Mouse (Mus musculus) forebrain, embryonic 13.5 days (tissue): ENCODE measurements around the gene Gm28042. TPM values are rescaled to one million over a fixed set of nuclear protein-coding genes. Genes with fewer than 3 reads are reported as not detected.
A peak's percentile ranks its signal among the peaks of the same experiment; 100 is the strongest.

ENCODE experiments used
- ATAC-seq: fragments of 200-750 bp; cut with Nextera tagmentation; 2 replicates; pipeline ENCODE4 v1.8.0; 2017
- H3K27ac ChIP-seq: fragments of 300-500 bp; sonication (generic); 2 replicates; pipeline ENCODE4 v1.5.1; 2015; ENCODE audit warnings: inconsistent platforms, mild to moderate bottlenecking, moderate library complexity
- H3K27me3 ChIP-seq: fragments of 300-500 bp; sonication (generic); 2 replicates; pipeline ENCODE4 v1.6.1; 2015; ENCODE audit warnings: mild to moderate bottlenecking, inconsistent platforms
- H3K36me3 ChIP-seq: fragments of 300-500 bp; sonication (generic); 2 replicates; pipeline ENCODE4 v1.6.1; 2015; ENCODE audit warnings: mild to moderate bottlenecking, inconsistent platforms; ENCODE audit not compliant: poor library complexity, severe bottlenecking
- H3K4me1 ChIP-seq: fragments of 300-500 bp; sonication (generic); 2 replicates; pipeline ENCODE4 v1.6.1; 2015; ENCODE audit warnings: inconsistent platforms
- H3K4me2 ChIP-seq: fragments of 300-500 bp; sonication (generic); 2 replicates; pipeline ENCODE4 v1.6.1; 2015; ENCODE audit warnings: inconsistent platforms, mild to moderate bottlenecking, moderate library complexity
- H3K4me3 ChIP-seq: fragments of 300-500 bp; sonication (generic); 2 replicates; pipeline ENCODE4 v1.5.1; 2015; ENCODE audit warnings: mild to moderate bottlenecking, inconsistent platforms
- H3K9ac ChIP-seq: fragments of 300-500 bp; sonication (generic); 2 replicates; pipeline ENCODE4 v1.6.1; 2015; ENCODE audit warnings: mild to moderate bottlenecking, inconsistent platforms
- H3K9me3 ChIP-seq: fragments of 300-500 bp; sonication (generic); replicated peaks from 2 replicates; pipeline ENCODE4 v1.6.1; 2016; ENCODE audit warnings: inconsistent platforms
- WGBS: fragments of 180-500 bp; shearing (Covaris S2); methylation state at CpG from one replicate; pipeline ENCODE4 v1.1.7; 2015; 5-methylcytosine and 5-hydroxymethylcytosine counted together
- polyA plus RNA-seq: library from polyadenylated mRNA; unstranded; fragments of >200 nt; fragmentation: Nextera tagmentation; extraction: Ambion mirVana; gene quantifications from 2 replicates; pipeline ENCODE4 v1.2.1, GENCODE M21; 2015

Gene Gm28042
- polyA plus RNA-seq: 4.8 and 6.2 TPM in 2 replicates

- H3K9me3 ChIP-seq: no peaks in the 10 kb centered on the region
- H3K27me3 ChIP-seq: no peaks in the 10 kb centered on the region
- H3K9ac ChIP-seq: peak within 1 kb of the TSS; percentile 83
- H3K36me3 ChIP-seq: peaks cover 65% of the 10 kb centered on the region
- H3K4me1 ChIP-seq: peaks cover 15% of the 10 kb centered on the region
- H3K4me3 ChIP-seq: peak within 1 kb of the TSS; percentile 74
- 6% methylated on average over 50 of the region's 50 CpGs for WGBS
- peak within 1 kb of the TSS; percentile 76 for H3K27ac ChIP-seq
- H3K4me2 ChIP-seq: peak within 1 kb of the TSS; percentile 65
- peak; percentile 90 for ATAC-seq
These were observed at the start of gene Gm28042, which contains the start of gene Jmjd7 for GRCm38 (mm10) chr2:120026984-120027949. TSS of gene Gm28042 (plus strand) at chr2:120027493. TSS of gene Jmjd7 (plus strand) at chr2:120027483.

- WGBS: 86% methylated on average over 7 of the region's 7 CpGs
- no peaks in the 10 kb centered on the region for H3K36me3 ChIP-seq
- no peak overlapping the region for H3K4me2 ChIP-seq
- no peak for ATAC-seq
- H3K27ac ChIP-seq: no peak overlapping the region
- H3K4me1 ChIP-seq: no peaks in the 10 kb centered on the region
- no peak overlapping the region for H3K4me3 ChIP-seq
- H3K9me3 ChIP-seq: no peaks in the 10 kb centered on the region
- no peaks in the 10 kb centered on the region for H3K27me3 ChIP-seq
- H3K9ac ChIP-seq: no peak overlapping the region
These were observed 46.8 kb upstream of the Gm28042 start for GRCm38 (mm10) chr2:119980343-119980986.

DNA sequence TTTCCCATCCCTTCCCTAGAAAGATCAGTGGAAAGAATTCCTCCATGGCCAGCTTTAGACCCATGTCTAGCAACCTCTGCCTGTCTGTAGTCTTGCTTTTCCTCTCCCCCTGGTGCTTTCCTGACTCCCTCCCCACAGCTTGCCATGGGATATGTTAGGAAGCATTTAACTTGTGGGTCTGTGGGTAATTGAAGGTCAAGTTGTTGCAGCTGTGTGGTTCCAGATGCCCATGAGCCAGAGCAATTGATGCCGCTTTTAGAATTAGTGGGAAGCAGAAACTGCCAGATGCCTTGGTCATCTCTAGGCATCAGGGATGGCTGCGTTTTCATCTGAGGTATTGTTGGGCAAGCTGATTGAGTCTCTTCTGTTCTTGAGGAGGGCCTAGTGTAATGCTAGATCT, 45.7 kb upstream of the Gm28042 start:
- Histone ChIP-seq H3K36me3 (no peaks in the 10 kb centered on the region), H3K4me1 (no peaks in the 10 kb centered on the region), H3K4me3 (no peak overlapping the region), H3K9ac (no peak overlapping the region), H3K27ac (no peak overlapping the region), H3K27me3 (no peaks in the 10 kb centered on the region), H3K9me3 (no peaks in the 10 kb centered on the region), H3K4me2 (no peak overlapping the region)
- WGBS: 90% methylated on average over 2 of the region's 2 CpGs
- no peak for ATAC-seq

DNA sequence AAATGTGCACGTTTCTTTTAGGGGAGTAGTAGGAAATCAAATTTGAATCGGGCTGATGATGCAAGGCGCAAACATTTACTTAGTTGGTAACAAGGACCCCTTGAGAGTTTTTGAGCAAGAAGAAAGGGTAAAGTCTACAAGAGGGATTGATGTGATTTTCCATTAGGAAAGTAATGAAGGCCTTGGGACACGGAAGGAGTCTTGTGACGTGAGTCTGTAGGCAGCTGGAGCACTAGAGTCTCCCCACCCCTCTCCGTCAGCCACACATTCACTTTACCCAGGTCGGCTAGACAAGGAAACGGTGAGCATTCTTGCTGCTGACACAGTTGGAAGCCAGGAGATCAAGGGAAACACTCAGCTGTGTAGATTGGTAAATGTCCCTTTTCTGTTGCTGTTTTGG, 41.4 kb upstream of the Gm28042 start:
- no peaks in the 10 kb centered on the region for H3K9me3 ChIP-seq
- no peak overlapping the region for H3K4me2 ChIP-seq
- 68% methylated on average over 8 of the region's 8 CpGs for WGBS
- no peaks in the 10 kb centered on the region for H3K36me3 ChIP-seq
- H3K4me3 ChIP-seq: no peak overlapping the region
- H3K9ac ChIP-seq: no peak overlapping the region
- H3K27me3 ChIP-seq: no peaks in the 10 kb centered on the region
- no peak overlapping the region for H3K27ac ChIP-seq
- H3K4me1 ChIP-seq: no peaks in the 10 kb centered on the region
- ATAC-seq: no peak

DNA sequence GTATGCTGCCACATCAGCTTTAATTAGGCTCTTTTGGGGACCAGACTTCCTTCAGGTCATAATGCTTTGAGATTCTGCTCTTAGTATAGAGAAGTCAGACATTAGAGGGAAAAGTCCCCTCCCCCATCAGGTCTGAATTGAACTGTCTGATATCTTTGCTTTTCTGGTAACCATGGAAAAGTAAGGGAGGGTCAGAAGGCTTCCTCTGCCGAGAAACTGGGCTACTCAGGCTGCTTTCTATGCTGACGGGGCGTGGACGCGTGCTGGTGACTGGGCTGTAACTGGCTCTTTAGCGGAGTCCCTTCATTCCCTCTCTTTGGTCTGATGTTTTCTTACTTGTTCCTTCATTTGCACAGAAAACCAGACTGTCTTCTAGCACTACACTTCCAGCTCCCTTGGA, 40.9 kb upstream of the Gm28042 start:
- no peaks in the 10 kb centered on the region for H3K9me3 ChIP-seq
- 79% methylated on average over 6 of the region's 6 CpGs for WGBS

GRCm38 (mm10) chr2:119987441-119987840, 39.9 kb upstream of the Gm28042 start:
- H3K9ac ChIP-seq: no peak overlapping the region
- no peaks in the 10 kb centered on the region for H3K4me1 ChIP-seq
- ATAC-seq: no peak
- no peak overlapping the region for H3K4me2 ChIP-seq
- 96% methylated on average over 2 of the region's 2 CpGs for WGBS
- H3K9me3 ChIP-seq: no peaks in the 10 kb centered on the region
- no peak overlapping the region for H3K4me3 ChIP-seq
- H3K36me3 ChIP-seq: no peaks in the 10 kb centered on the region
- no peak overlapping the region for H3K27ac ChIP-seq
- no peaks in the 10 kb centered on the region for H3K27me3 ChIP-seq

More for the DNA sequence above, 40.9 kb upstream of the Gm28042 start:
- Histone ChIP-seq H3K36me3 (no peaks in the 10 kb centered on the region), H3K4me3 (no peak overlapping the region), H3K27ac (no peak overlapping the region), H3K9ac (no peak overlapping the region), H3K4me2 (no peak overlapping the region), H3K27me3 (no peaks in the 10 kb centered on the region), H3K4me1 (no peaks in the 10 kb centered on the region)
- ATAC-seq: no peak

- ATAC-seq: no peak
- no peaks in the 10 kb centered on the region for H3K27me3 ChIP-seq
- no peaks in the 10 kb centered on the region for H3K9me3 ChIP-seq
These were observed 38.3 kb upstream of the Gm28042 start for GRCm38 (mm10) chr2:119988952-119989351.

GRCm38 (mm10) chr2:119990881-119991280, 36.4 kb upstream of the Gm28042 start:
- Histone ChIP-seq H3K4me1 (no peaks in the 10 kb centered on the region), H3K27ac (no peak overlapping the region), H3K9me3 (no peaks in the 10 kb centered on the region), H3K4me2 (no peak overlapping the region), H3K9ac (no peak overlapping the region), H3K4me3 (no peak overlapping the region), H3K27me3 (no peaks in the 10 kb centered on the region), H3K36me3 (no peaks in the 10 kb centered on the region)
- WGBS: 92% methylated on average over 6 of the region's 6 CpGs
- ATAC-seq: no peak

More at GRCm38 (mm10) chr2:119988952-119989351, 38.3 kb upstream of the Gm28042 start:
- H3K4me2 ChIP-seq: no peak overlapping the region
- H3K9ac ChIP-seq: no peak overlapping the region
- H3K27ac ChIP-seq: no peak overlapping the region
- H3K4me3 ChIP-seq: no peak overlapping the region
- no peaks in the 10 kb centered on the region for H3K4me1 ChIP-seq
- no peaks in the 10 kb centered on the region for H3K36me3 ChIP-seq
- 94% methylated on average over 4 of the region's 4 CpGs for WGBS

DNA sequence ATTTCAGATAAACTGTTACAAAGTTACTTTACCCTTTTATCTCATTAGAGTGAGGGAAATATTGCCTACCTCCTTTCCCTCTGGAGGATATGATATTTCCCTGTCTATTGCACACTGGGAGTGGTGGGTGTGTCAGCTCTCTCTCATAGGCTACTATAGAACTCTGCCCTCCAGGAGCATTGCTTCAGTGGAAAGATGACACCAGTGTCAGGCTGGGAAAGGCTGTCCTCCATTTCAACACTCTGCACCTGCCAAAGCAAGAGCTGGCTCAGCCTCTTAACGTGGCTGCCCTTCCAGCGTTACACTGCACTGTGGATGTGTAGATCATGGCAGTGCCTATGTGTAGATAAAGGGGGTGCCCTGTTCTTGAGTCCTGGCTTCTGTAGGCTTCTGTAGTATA, 34.9 kb upstream of the Gm28042 start:
- Histone ChIP-seq H3K27ac (no peak overlapping the region), H3K27me3 (no peaks in the 10 kb centered on the region), H3K9ac (no peak overlapping the region), H3K4me1 (no peaks in the 10 kb centered on the region), H3K4me3 (no peak overlapping the region), H3K9me3 (no peaks in the 10 kb centered on the region), H3K4me2 (no peak overlapping the region), H3K36me3 (no peaks in the 10 kb centered on the region)
- WGBS: 95% methylated on average over 2 of the region's 2 CpGs
- ATAC-seq: no peak

GRCm38 (mm10) chr2:119993515-119993914, 33.8 kb upstream of the Gm28042 start:
- ATAC-seq: no peak
- Histone ChIP-seq H3K9me3 (no peaks in the 10 kb centered on the region), H3K9ac (no peak overlapping the region), H3K27me3 (no peaks in the 10 kb centered on the region), H3K4me3 (no peak overlapping the region), H3K4me1 (no peaks in the 10 kb centered on the region), H3K4me2 (no peak overlapping the region), H3K27ac (no peak overlapping the region), H3K36me3 (0 out of 2 replicates have a peak, but pooled peaks cover under 1% of the 10 kb centered on the region)
- WGBS: 54% methylated on average over 2 of the region's 2 CpGs

- no peaks in the 10 kb centered on the region for H3K4me1 ChIP-seq
These were observed 32.5 kb upstream of the Gm28042 start for GRCm38 (mm10) chr2:119994839-119995238.

More at GRCm38 (mm10) chr2:119994839-119995238, 32.5 kb upstream of the Gm28042 start:
- Histone ChIP-seq H3K4me2 (no peak overlapping the region), H3K27ac (no peak overlapping the region), H3K27me3 (no peaks in the 10 kb centered on the region), H3K4me3 (no peak overlapping the region), H3K36me3 (0 out of 2 replicates have a peak, but pooled peaks cover 5% of the 10 kb centered on the region), H3K9me3 (no peaks in the 10 kb centered on the region), H3K9ac (no peak overlapping the region)
- 94% methylated on average over 6 of the region's 6 CpGs for WGBS
- no peak for ATAC-seq
